In genomic region chr11:62831906-62832305, GRCm38 (mm10) we compare ENCODE assay signal across 26 mouse cellular contexts. TPM values are rescaled to one million over a fixed set of nuclear protein-coding genes. Genes with fewer than 3 reads are reported as not detected.
"Had no signal": no experiment of that assay in that cellular context is flagged by ENCODE, and none has a peak within 500 bp of the region (broad histone marks: within the 10 kb centered on the region; RNA-seq: fewer than 3 reads in every experiment).

No protein-coding gene starts in this region.

- DNase-seq: gastrocnemius, adult 2 months; gastrocnemius, postnatal 10 days; gastrocnemius, postnatal 25 days; heart, adult 18-20 months; heart, postnatal 10 days; heart, postnatal 36 days; kidney, adult 11 months; kidney, adult 2 months; kidney, adult 9 months; kidney, postnatal 14 days; kidney, postnatal 36 days; layer of hippocampus, adult 9-11 months; layer of hippocampus, postnatal 36 days; left cerebral cortex, postnatal 4 days had no signal

- H3K9ac ChIP-seq: heart, embryonic 12.5 days; hindbrain, embryonic 13.5 days; hindbrain, embryonic 15.5 days; limb, embryonic 13.5 days; limb, embryonic 15.5 days; liver, embryonic 12.5 days; liver, embryonic 14.5 days had no signal

- H3K4me1 ChIP-seq: heart, embryonic 10.5 days; heart, embryonic 12.5 days; hindbrain, embryonic 13.5 days; hindbrain, embryonic 15.5 days; limb, embryonic 15.5 days; liver, embryonic 12.5 days had no signal

- H3K4me3 ChIP-seq: gastrocnemius, adult 2 months; heart, embryonic 10.5 days; heart, embryonic 12.5 days; hindbrain, embryonic 13.5 days; hindbrain, embryonic 15.5 days; limb, embryonic 13.5 days; limb, embryonic 15.5 days; liver, embryonic 12.5 days had no signal

- H3K27ac ChIP-seq: gastrocnemius, adult 2 months; heart, embryonic 10.5 days; hindbrain, embryonic 13.5 days; hindbrain, embryonic 15.5 days; hindbrain, postnatal 0 days; kidney, postnatal 0 days; limb, embryonic 13.5 days; limb, embryonic 15.5 days; liver, embryonic 12.5 days; liver, embryonic 14.5 days had no signal

- H3K27me3 ChIP-seq: heart, embryonic 12.5 days; hindbrain, embryonic 13.5 days; hindbrain, embryonic 15.5 days; limb, embryonic 13.5 days; limb, embryonic 15.5 days; liver, embryonic 12.5 days had no signal

- H3K4me2 ChIP-seq: heart, embryonic 12.5 days; hindbrain, embryonic 13.5 days; hindbrain, embryonic 15.5 days; limb, embryonic 13.5 days; limb, embryonic 15.5 days; liver, embryonic 12.5 days had no signal

- H3K36me3 ChIP-seq: heart, embryonic 10.5 days; hindbrain, embryonic 15.5 days; liver, embryonic 12.5 days had no signal

- ATAC-seq: hindbrain, postnatal 0 days; intestine, embryonic 16.5 days; liver, embryonic 12.5 days had no signal

- H3K9me3 ChIP-seq: heart, embryonic 10.5 days; heart, embryonic 12.5 days; hindbrain, embryonic 13.5 days; hindbrain, embryonic 15.5 days; limb, embryonic 13.5 days; limb, embryonic 15.5 days; liver, embryonic 12.5 days had no signal

RNA-seq across cellular contexts. Expression of gene Fbxw10, which starts 15.0 kb away (rescaled TPM):
- polyA plus RNA-seq: liver, adult 2 months had no signal

RNA-seq across cellular contexts. Expression of gene Zfp286, which starts 42.6 kb away (rescaled TPM):
- polyA plus RNA-seq: liver, adult 2 months had no signal
